Mouse (Mus musculus) midbrain, embryonic 16.5 days (tissue): Measurements from ENCODE around the gene Gcdh. TPM values are rescaled to one million over a fixed set of nuclear protein-coding genes. Genes with fewer than 3 reads are reported as not detected.
A peak's percentile ranks its signal among the peaks of the same experiment; 100 is the strongest.

Experiments used
- ATAC-seq: fragments of 200-750 bp; cut with Nextera tagmentation; 2 replicates; pipeline ENCODE4 v1.8.0; 2017; ENCODE audit warnings: moderate TSS enrichment
- H3K27ac ChIP-seq: fragments of 300-500 bp; sonication (generic); 2 replicates; pipeline ENCODE4 v1.5.1; 2014; ENCODE audit warnings: mild to moderate bottlenecking, low read length, mixed read lengths
- H3K27me3 ChIP-seq: fragments of 300-500 bp; sonication (generic); 2 replicates; pipeline ENCODE4 v1.6.1; 2014; ENCODE audit warnings: low read depth, low read length, mixed read lengths; ENCODE audit not compliant: control insufficient read depth, insufficient read depth
- H3K36me3 ChIP-seq: fragments of 300-500 bp; sonication (generic); 2 replicates; pipeline ENCODE4 v1.6.1; 2014; ENCODE audit warnings: mild to moderate bottlenecking, low read length, moderate library complexity, mixed read lengths; ENCODE audit not compliant: control insufficient read depth, insufficient read depth
- H3K4me1 ChIP-seq: fragments of 300-500 bp; sonication (generic); 2 replicates; pipeline ENCODE4 v1.6.1; 2014; ENCODE audit warnings: mild to moderate bottlenecking, low read length, mixed read lengths; ENCODE audit not compliant: control insufficient read depth, insufficient read depth
- H3K4me2 ChIP-seq: fragments of 300-500 bp; sonication (generic); 2 replicates; pipeline ENCODE4 v1.6.1; 2014; ENCODE audit warnings: mild to moderate bottlenecking, low read length, mixed read lengths
- H3K4me3 ChIP-seq: fragments of 300-500 bp; sonication (generic); 2 replicates; pipeline ENCODE4 v1.5.1; 2014; ENCODE audit warnings: low read depth, mild to moderate bottlenecking, low read length, moderate library complexity, mixed read lengths
- H3K9ac ChIP-seq: fragments of 300-500 bp; sonication (generic); 2 replicates; pipeline ENCODE4 v1.6.1; 2014; ENCODE audit warnings: low read depth, low read length, mixed read lengths
- H3K9me3 ChIP-seq: fragments of 300-500 bp; sonication (generic); replicated peaks from 2 replicates; pipeline ENCODE4 v1.6.1; 2014; ENCODE audit warnings: mild to moderate bottlenecking, low read length, mixed read lengths; ENCODE audit not compliant: control insufficient read depth, poor library complexity, severe bottlenecking
- WGBS: fragments of 180-500 bp; shearing (Covaris S2); extraction: QIAGEN DNeasy Blood & Tissue Kit; methylation state at CpG from one replicate; pipeline ENCODE4 v1.1.7; 2014; 5-methylcytosine and 5-hydroxymethylcytosine counted together
- polyA plus RNA-seq: library from polyadenylated mRNA; unstranded; fragments of >200 nt; fragmentation: Nextera tagmentation; extraction: Ambion mirVana; gene quantifications from 2 replicates; pipeline ENCODE4 v1.2.1, GENCODE M21; 2015

Gene Gcdh
- polyA plus RNA-seq, 1 experiment from 2014 or later: 36.9 TPM

DNA sequence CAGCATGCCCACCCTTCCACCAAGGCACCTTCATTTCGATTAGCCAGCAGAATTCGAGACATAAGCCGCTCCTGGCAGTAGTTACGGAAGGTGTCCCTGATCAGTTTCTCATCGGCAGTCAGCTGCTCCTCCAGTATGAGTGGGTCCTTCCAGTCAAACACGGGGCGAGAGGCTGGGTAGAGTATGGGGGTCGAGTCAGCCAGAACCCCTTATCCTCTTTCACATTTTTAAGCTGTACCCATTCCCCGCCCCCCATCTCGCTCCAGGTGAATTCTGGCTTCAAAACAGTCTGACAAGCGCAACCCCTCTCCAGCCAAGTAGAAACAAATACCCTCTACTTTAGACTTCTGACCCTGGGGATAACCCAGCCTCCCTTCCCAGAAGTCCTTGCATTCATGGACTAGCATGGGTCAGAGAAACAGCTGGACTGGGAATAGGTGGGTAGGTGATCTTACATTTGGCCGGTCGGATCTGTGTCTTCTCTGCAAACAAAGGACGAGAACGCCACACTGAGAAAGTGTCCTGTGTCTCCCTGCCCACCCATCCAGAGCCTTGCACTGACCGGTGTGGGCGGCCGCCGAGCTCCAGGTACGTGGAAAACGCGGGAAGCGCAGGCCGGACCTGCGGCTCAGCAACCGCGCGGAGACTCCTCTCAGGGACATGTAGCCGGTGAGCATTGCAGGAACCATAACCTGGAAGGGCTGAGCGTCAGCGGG is 570 bp downstream of the Gcdh start:
- Histone ChIP-seq H3K27ac (peak overlapping the region; percentile 71), H3K36me3 (peaks cover 8% of the 10 kb centered on the region; the same call in 1 of the 2 replicates), H3K9me3 (no peaks in the 10 kb centered on the region), H3K27me3 (no peaks in the 10 kb centered on the region), H3K4me1 (peaks cover 12% of the 10 kb centered on the region), H3K4me2 (peak overlapping the region; percentile 71), H3K4me3 (peak overlapping the region; percentile 82), H3K9ac (peak overlapping the region; percentile 84)
- WGBS: 12% methylated on average over 31 of the region's 31 CpGs
- peak; percentile 76; the same call in 1 of the 2 replicates for ATAC-seq

DNA sequence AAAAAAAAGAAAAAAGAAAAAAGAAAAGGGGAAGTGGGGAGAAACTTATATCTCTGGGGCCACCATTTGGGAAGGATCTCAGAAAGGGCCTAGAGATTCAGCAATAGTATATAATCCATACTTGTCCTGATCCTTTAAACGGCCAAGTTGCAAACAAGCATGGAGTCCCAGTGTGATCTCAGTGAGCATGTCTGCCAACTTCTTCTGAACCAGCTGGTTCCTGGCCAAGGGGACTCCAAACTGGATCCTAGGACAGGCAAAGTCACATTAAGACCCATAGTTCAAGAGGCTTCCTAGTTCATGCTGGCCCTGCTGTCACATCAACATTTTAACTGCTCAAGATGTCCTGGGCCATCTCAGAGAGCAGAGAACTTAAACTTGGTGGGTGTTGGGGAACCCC is 4.6 kb downstream of the Gcdh start:
- ATAC-seq: no peak
- Histone ChIP-seq H3K27ac (no peak overlapping the region), H3K4me2 (no peak overlapping the region), H3K9me3 (no peaks in the 10 kb centered on the region), H3K4me3 (no peak overlapping the region), H3K36me3 (peaks cover 20% of the 10 kb centered on the region), H3K27me3 (no peaks in the 10 kb centered on the region), H3K9ac (no peak overlapping the region), H3K4me1 (peaks cover 9% of the 10 kb centered on the region)
- WGBS: 79% methylated on average over 1 of the region's 1 CpGs

DNA sequence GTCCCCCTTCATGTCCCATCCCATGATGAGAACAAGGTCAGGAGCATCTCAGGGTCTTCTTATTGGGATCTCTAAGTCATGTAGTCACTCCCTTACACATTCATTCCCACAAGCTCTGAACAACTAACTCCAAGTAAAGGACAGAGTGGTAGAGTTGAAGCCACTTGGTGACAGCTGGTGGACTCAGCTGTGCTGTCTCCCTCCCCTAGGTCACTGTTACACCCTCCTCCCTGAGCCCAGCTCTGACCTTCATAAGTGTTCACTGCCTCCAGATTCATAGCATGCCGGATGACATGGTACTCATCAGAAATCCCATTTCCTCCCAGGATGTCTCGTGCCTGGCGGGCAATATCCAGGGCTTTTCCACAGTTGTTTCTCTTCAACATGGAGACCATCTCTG is 5.4 kb downstream of the Gcdh start:
- Histone ChIP-seq H3K27ac (no peak overlapping the region), H3K27me3 (no peaks in the 10 kb centered on the region), H3K4me1 (peaks cover 6% of the 10 kb centered on the region), H3K36me3 (peaks cover 20% of the 10 kb centered on the region), H3K4me3 (no peak overlapping the region), H3K4me2 (no peak overlapping the region), H3K9ac (no peak overlapping the region), H3K9me3 (no peaks in the 10 kb centered on the region)
- ATAC-seq: no peak
- WGBS: 94% methylated on average over 3 of the region's 3 CpGs

DNA sequence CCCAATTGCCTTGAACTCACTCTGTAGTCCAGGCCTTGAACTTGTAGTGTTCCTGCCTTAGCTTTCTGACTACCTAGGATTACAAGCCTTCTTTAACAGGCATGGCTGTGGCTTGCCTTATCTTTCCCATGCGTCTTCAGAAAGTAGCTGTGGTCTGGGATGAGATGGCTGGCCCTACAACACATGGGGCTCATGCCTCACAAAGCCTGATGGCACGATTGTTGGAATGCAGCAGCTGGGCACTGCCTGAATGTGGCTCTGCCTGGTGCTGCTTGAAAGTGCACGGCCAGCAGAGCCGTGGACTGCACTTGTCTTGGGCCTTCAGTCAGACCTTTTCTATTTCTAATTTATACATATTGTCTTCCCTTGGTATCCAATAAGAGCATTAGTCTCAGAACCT is 9.0 kb downstream of the Gcdh start:
- 88% methylated on average over 4 of the region's 4 CpGs for WGBS
- H3K9ac ChIP-seq: no peak overlapping the region
- no peak for ATAC-seq

DNA sequence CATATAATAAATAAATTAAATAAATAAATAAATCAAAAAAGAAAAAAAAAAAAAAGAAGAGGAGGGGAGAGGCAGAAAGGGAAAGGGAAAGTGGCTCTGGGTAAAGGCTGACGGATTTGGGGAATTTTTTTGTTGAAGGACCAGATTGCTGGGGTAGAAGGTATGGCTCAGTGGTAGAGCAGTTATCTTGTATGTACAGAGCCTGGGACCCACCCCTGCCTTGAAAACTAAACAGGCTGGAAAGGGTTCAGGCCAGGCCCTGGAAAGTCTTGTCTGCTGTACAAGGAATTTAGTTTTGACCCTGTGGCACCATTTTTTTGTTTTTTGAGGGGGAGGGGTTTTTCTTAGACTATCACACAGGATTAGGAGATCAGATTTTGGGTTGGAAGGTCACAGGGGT is 14.8 kb downstream of the Gcdh start:
- ATAC-seq: no peak
- Histone ChIP-seq H3K36me3 (no peaks in the 10 kb centered on the region), H3K4me2 (no peak overlapping the region), H3K27me3 (no peaks in the 10 kb centered on the region), H3K9me3 (no peaks in the 10 kb centered on the region), H3K27ac (no peak overlapping the region), H3K9ac (no peak overlapping the region), H3K4me3 (no peak overlapping the region), H3K4me1 (no peaks in the 10 kb centered on the region)
- WGBS: 84% methylated on average over 1 of the region's 1 CpGs

More for the DNA sequence above, 9.0 kb downstream of the Gcdh start:
- Histone ChIP-seq H3K9me3 (no peaks in the 10 kb centered on the region), H3K27ac (no peak overlapping the region), H3K4me2 (no peak overlapping the region), H3K36me3 (peaks cover 20% of the 10 kb centered on the region), H3K4me3 (no peak overlapping the region), H3K4me1 (no peaks in the 10 kb centered on the region), H3K27me3 (no peaks in the 10 kb centered on the region)

DNA sequence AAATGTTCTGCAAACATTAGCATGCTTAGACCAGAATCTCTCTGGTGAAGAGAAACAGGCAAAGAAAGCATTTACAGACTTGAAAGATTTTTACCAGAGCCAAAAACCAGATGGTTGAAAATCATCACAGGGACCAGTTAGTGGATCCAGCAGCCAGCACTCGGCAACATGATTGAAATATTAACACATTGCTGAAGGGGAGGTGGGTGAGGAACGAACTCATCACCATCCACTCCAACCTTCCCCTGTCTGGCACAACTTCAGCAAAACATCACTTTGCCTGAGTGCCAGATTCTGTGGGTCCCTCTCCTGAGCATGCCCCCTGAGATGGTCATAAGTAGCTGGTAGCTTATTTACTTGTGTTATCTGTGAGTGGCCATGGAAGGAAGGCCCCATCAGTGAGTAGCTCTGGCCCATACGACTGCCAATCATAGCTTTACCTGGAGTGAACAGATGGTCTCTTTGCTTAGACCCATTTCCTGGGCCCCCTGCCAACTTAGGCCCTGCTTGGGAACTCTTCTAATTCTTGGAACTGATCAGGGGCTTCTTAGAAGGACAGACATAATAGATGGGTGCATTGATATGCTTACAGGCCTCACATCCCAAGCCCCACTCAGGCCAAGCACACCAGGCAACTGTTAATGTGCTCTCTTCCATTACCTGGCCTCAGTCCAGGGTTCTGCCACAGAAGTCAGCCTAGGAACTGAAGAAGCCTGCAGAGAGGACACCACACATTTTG is 16.3 kb downstream of the Gcdh start:
- H3K27ac ChIP-seq: no peak overlapping the region
- WGBS: 77% methylated on average over 3 of the region's 3 CpGs
- H3K4me2 ChIP-seq: no peak overlapping the region

DNA sequence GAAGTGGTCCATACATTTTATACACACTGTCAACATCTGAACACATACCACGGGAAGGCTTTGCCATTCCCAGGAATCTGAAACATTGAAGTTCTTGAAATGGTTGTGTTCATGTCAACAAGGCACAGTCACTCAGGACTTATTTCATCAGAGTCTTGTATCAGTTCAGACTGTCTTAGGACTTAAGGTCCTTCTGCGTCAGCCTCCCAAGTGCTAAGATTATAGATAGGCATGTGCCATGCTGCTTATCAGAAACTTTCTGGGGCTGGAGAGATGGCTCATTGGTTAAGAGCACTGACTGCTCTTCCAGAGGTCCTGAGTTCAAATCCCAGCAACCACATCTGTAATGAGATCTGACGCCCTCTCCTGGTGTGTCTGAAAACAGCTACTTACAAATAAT is 19.4 kb downstream of the Gcdh start:
- peaks cover 5% of the 10 kb centered on the region; the same call in 1 of the 2 replicates for H3K27me3 ChIP-seq
- H3K4me2 ChIP-seq: no peak overlapping the region
- H3K27ac ChIP-seq: no peak overlapping the region
- H3K36me3 ChIP-seq: no peaks in the 10 kb centered on the region
- no peak overlapping the region for H3K4me3 ChIP-seq
- no peaks in the 10 kb centered on the region for H3K9me3 ChIP-seq
- H3K9ac ChIP-seq: no peak overlapping the region
- peaks cover 11% of the 10 kb centered on the region for H3K4me1 ChIP-seq
- WGBS: 93% methylated on average over 3 of the region's 3 CpGs
- no peak for ATAC-seq

More for the DNA sequence above, 16.3 kb downstream of the Gcdh start:
- H3K9ac ChIP-seq: no peak overlapping the region
- peaks cover 4% of the 10 kb centered on the region; the same call in 1 of the 2 replicates for H3K4me1 ChIP-seq
- no peaks in the 10 kb centered on the region for H3K36me3 ChIP-seq
- no peak for ATAC-seq
- no peak overlapping the region for H3K4me3 ChIP-seq
- no peaks in the 10 kb centered on the region for H3K9me3 ChIP-seq
- H3K27me3 ChIP-seq: peaks cover 3% of the 10 kb centered on the region; the same call in 1 of the 2 replicates

DNA sequence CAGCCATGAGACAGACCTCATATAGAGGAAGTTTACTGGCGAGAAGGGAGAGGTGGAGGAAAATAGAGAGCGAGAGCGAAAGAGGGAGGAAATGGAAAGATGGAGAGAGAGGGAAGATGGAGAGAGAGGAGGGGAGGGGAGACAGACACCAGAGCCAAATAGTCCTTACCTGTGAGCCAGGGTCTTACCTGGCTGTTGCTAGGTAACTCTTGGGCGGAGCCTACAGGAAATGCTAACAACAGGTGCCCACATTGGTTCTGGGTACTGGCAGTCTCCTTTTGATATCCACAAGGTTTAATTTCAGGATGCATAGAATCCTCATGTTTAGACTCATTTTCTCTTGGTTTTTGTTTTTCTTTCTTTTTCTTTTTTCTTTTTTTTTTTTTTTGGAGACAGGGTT is 20.7 kb downstream of the Gcdh start:
- Histone ChIP-seq H3K9me3 (no peaks in the 10 kb centered on the region), H3K27me3 (peaks cover 5% of the 10 kb centered on the region; the same call in 1 of the 2 replicates), H3K27ac (no peak overlapping the region), H3K4me1 (peaks cover 11% of the 10 kb centered on the region), H3K9ac (no peak overlapping the region), H3K4me3 (peak overlapping the region; percentile 43; the same call in 1 of the 2 replicates), H3K4me2 (peak overlapping the region; percentile 92), H3K36me3 (peaks cover 13% of the 10 kb centered on the region)
- no peak for ATAC-seq
- 74% methylated on average over 4 of the region's 4 CpGs for WGBS
